In genomic region chr6:5624085-5624484, GRCm38 (mm10) we compare ENCODE assay signal across 20 mouse cellular contexts.
"Had no signal": no experiment of that assay in that cellular context is flagged by ENCODE, and none has a peak within 500 bp of the region (broad histone marks: within the 10 kb centered on the region; RNA-seq: fewer than 3 reads in every experiment).

No protein-coding gene starts in this region.

- DNase-seq: kidney, postnatal 10 days; kidney, postnatal 36 days; left cerebral cortex, postnatal 4 days; lung, adult 18-20 months; lung, postnatal 10 days; lung, postnatal 36 days; right cerebral cortex, adult 18-20 months; right cerebral cortex, postnatal 25 days; spleen, adult 18-20 months; thymus, postnatal 25 days had no signal

- H3K27ac ChIP-seq: kidney, embryonic 15.5 days; limb, embryonic 12.5 days; limb, embryonic 15.5 days; liver, embryonic 12.5 days; liver, embryonic 15.5 days; lung, embryonic 15.5 days; midbrain, embryonic 10.5 days; midbrain, embryonic 13.5 days; stomach, embryonic 15.5 days had no signal

- H3K4me3 ChIP-seq: kidney, embryonic 15.5 days; limb, embryonic 12.5 days; limb, embryonic 15.5 days; liver, embryonic 12.5 days; liver, embryonic 15.5 days; lung, embryonic 15.5 days; megakaryocyte, embryonic 14.5 days; midbrain, embryonic 10.5 days; midbrain, embryonic 13.5 days; stomach, embryonic 15.5 days had no signal

- H3K9me3 ChIP-seq: kidney, embryonic 15.5 days; limb, embryonic 15.5 days; liver, embryonic 12.5 days; liver, embryonic 15.5 days; lung, embryonic 15.5 days; midbrain, embryonic 10.5 days; midbrain, embryonic 13.5 days; stomach, embryonic 15.5 days had no signal

- H3K27me3 ChIP-seq: kidney, embryonic 15.5 days; limb, embryonic 12.5 days; limb, embryonic 15.5 days; liver, embryonic 12.5 days; liver, embryonic 15.5 days; lung, embryonic 15.5 days; megakaryocyte, embryonic 14.5 days; midbrain, embryonic 13.5 days; stomach, embryonic 15.5 days had no signal

- H3K36me3 ChIP-seq: kidney, embryonic 15.5 days; limb, embryonic 12.5 days; limb, embryonic 15.5 days; liver, embryonic 12.5 days; liver, embryonic 15.5 days; lung, embryonic 15.5 days; midbrain, embryonic 10.5 days; midbrain, embryonic 13.5 days; stomach, embryonic 15.5 days had no signal

- H3K4me1 ChIP-seq: kidney, embryonic 15.5 days; limb, embryonic 12.5 days; limb, embryonic 15.5 days; liver, embryonic 12.5 days; liver, embryonic 15.5 days; lung, embryonic 15.5 days; megakaryocyte, embryonic 14.5 days; midbrain, embryonic 10.5 days; midbrain, embryonic 13.5 days; stomach, embryonic 15.5 days had no signal

- H3K4me2 ChIP-seq: kidney, embryonic 15.5 days; limb, embryonic 12.5 days; limb, embryonic 15.5 days; liver, embryonic 12.5 days; liver, embryonic 15.5 days; lung, embryonic 15.5 days; midbrain, embryonic 13.5 days; stomach, embryonic 15.5 days had no signal
